Mouse (Mus musculus): Measurements from ENCODE around the gene Bckdk. TPM values are rescaled to one million over a fixed set of nuclear protein-coding genes. Genes with fewer than 3 reads are reported as not detected.
"Not testable (repeated sequence)": the region's sequence is repeated elsewhere in the genome, so short reads cannot be mapped to it uniquely, and the experiment has no call there.

The Bckdk gene
- total RNA-seq, 2 experiments from 2014 or later = 50.5 to 78.0 TPM

- no peak for ATAC-seq (replicated peaks; ENCODE audit: poor library complexity, severe bottlenecking)
These were observed 24.7 kb downstream of the Bckdk start for GRCm38 (mm10) chr7:127928596-127928995.

DNA sequence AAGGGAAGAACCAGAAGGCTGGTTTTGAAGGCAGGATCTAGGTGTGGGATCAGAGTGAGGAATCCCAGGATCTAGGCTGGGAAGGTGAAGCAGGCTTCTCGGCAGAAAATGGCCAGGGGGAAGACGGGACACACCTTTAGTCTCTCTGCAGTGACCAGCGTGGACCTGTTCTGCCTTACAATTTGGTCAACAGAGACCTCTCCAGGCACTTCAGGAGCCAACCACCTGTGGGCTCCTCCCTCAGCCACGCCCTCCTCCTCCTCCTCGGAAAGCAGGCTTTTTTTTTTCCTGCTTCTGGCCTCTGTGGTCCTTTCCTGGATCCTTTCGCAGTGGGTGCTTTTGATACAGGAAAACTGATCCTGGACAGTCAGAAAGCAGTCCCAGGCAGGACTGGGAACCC lies 26.0 kb downstream of the Bckdk start, which contains the start of gene Prss8:
TSS of gene Prss8 (minus strand) at position 182 of the 400 bp plus-strand sequence.
- no peak for ATAC-seq (replicated peaks; ENCODE audit: poor library complexity, severe bottlenecking)

GRCm38 (mm10) chr7:127930636-127931035 lies 26.8 kb downstream of the Bckdk start:
- ATAC-seq (replicated peaks; ENCODE audit: poor library complexity, severe bottlenecking) = no peak

DNA sequence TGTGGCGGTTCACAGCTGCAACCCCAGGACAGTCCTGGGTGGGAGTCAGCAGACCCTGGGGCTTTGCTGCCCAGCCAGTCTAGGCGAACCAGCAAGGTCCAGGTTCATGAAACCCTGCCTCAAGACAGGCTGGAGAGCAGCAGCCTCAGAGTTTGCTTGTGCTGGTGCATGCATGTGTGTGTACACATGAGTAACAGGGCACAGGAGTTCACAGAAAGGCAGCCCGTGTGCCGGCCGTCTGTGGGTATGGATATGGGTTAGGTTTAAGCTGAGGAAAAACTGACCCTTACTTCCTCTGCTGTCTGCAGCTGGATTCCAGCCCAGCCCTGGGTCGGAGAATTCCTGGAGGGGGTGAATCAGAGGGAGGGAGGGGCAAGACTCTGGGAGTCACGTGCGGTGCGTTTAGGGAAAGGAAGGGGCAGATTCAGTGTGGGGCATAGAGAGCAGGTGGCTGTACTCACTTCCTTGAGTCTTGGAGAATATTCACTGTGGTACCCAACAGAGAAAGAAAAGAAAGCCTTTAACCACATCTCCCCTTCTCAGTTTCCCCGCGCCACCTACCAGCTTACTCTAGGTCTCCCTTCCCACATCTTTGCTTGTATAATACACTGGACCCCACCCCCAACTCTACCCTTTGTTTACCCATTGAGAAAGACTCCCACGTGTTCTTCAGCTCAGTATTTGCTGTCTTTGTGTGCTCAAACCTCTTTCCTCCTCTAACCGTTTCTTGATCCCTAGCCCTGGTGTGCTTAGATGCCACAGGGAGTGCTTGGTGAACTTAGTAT lies 27.7 kb downstream of the Bckdk start:
- peak; percentile 21 for ATAC-seq (replicated peaks; ENCODE audit: poor library complexity, severe bottlenecking)

- ATAC-seq (replicated peaks; ENCODE audit: poor library complexity, severe bottlenecking) = no peak
These were observed 28.6 kb downstream of the Bckdk start for GRCm38 (mm10) chr7:127932273-127933031.

DNA sequence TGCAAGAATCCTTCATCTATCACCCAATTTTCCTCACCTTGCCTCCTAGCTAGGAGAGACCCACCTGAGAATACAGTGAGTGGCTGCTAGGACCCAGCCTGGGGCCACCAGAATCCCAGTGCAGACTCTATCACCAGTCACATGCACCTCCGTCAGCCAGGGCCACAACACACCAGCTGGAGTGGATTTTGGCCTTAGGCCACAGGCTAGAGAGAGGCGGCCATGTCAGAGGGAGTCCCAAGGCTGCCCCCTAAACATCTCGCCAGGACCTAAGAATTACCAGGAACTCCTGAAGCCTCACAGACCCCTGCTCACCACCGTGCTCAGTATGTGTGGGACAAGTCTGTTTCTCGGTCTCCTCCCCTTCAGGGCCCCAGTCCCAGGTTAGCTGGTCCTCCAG lies 30.2 kb downstream of the Bckdk start:
- ATAC-seq (replicated peaks; ENCODE audit: poor library complexity, severe bottlenecking) = no peak

- ATAC-seq (replicated peaks; ENCODE audit: poor library complexity, severe bottlenecking) = peak; percentile 96
These were observed 31.3 kb downstream of the Bckdk start for GRCm38 (mm10) chr7:127935028-127935722.

GRCm38 (mm10) chr7:127935748-127936159 lies 31.9 kb downstream of the Bckdk start:
- no peak for ATAC-seq (replicated peaks; ENCODE audit: poor library complexity, severe bottlenecking)

GRCm38 (mm10) chr7:127936216-127936884 lies 32.5 kb downstream of the Bckdk start:
- ATAC-seq (replicated peaks; ENCODE audit: poor library complexity, severe bottlenecking) = no peak

GRCm38 (mm10) chr7:127942097-127942496 lies 38.2 kb downstream of the Bckdk start:
- ATAC-seq (replicated peaks; ENCODE audit: poor library complexity, severe bottlenecking) = not testable (repeated sequence)

- ATAC-seq (replicated peaks; ENCODE audit: poor library complexity, severe bottlenecking) = no peak
These were observed 40.7 kb downstream of the Bckdk start for GRCm38 (mm10) chr7:127944614-127945013.

- no peak for ATAC-seq (replicated peaks; ENCODE audit: poor library complexity, severe bottlenecking)
These were observed 42.7 kb downstream of the Bckdk start, which contains the start of gene Prss36 for GRCm38 (mm10) chr7:127946470-127947023. TSS of gene Prss36 (minus strand) at chr7:127946725.

DNA sequence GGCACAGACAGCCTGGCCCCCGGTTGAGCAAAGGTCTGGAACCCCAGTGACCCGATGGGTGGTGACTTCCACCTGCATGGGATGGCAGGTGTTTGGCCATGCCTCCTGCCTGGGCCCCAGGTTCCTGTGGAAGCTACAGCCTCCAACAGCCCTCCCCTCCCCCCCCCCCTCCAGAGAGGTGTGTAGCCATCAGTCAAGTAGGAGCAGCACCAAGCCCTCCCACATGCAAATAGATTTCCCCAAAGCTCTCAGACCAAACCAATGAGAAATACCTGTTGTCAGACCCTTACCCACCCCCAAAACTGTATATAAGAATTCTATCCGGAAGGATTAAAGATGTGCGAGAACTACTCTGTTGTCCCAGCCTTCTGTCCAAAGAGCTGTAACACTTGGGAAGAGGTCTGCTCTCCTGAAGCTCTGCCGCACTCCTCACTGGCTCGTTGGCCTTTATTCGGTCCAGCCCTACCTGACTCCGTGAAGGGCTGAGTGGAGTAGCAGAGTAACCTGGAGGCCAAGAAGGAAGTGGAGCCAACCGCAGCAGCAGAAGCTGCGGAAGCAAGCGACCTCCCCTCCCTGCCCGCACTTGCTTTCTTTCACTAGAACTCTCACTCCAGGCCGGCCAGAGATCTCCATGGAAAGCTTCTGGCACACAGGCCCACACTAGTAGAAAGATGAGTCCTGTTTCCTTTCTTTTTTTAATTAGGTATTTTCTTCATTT lies 49.1 kb downstream of the Bckdk start:
- peak; percentile 87 for ATAC-seq (replicated peaks; ENCODE audit: poor library complexity, severe bottlenecking)

DNA sequence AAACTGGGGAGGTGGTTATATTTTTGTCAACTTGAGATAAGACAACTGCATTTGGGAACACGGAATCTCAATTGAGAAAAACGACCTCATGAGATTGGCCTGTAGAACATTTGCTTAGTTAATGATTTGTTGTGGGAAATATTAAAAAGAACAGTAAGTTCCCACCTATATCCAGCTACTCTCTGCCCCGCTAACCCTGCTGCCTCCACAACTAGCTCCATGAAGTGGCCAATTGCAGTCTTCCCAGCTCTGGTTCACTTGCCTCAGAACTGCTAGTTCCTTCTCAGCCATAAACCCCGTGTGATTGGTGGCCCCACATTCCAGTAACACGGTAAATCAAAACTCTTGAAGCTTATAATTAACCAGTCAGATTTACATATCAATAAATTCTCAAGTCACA lies 55.5 kb downstream of the Bckdk start:
- no peak for ATAC-seq (replicated peaks; ENCODE audit: poor library complexity, severe bottlenecking)

Other genes starting within 250 kb of the Bckdk start
- 50.9 and 81.5 TPM in 2 replicates for gene Bcl7c, start 195.1 kb upstream of the Bckdk start, total RNA-seq (2014; fragmentation: Nextera tagmentation)
- gene Bcl7c, start 195.1 kb upstream of the Bckdk start, total RNA-seq (2017) = 39.3 and 57.5 TPM in 2 replicates
- gene Ctf1, start 191.3 kb upstream of the Bckdk start, total RNA-seq (2014; fragmentation: Nextera tagmentation) = 0.73 and 1.2 TPM in 2 replicates
- gene Ctf1, start 191.3 kb upstream of the Bckdk start, total RNA-seq (2017) = 0.90 and 3.2 TPM in 2 replicates
- not detected in 2 replicates for gene Ctf2, start 171.9 kb upstream of the Bckdk start, total RNA-seq (2014; fragmentation: Nextera tagmentation)
- 0.31 TPM in 1 of 2 replicates, not detected in the other for gene Ctf2, start 171.9 kb upstream of the Bckdk start, total RNA-seq (2017)
- 11.1 and 11.7 TPM in 2 replicates for gene Fbxl19, start 159.5 kb upstream of the Bckdk start, total RNA-seq (2014; fragmentation: Nextera tagmentation)
- gene Fbxl19, start 159.5 kb upstream of the Bckdk start, total RNA-seq (2017) = 13.8 and 17.7 TPM in 2 replicates
- gene Orai3, start 134.3 kb upstream of the Bckdk start, total RNA-seq (2014; fragmentation: Nextera tagmentation) = 36.8 and 41.2 TPM in 2 replicates
- gene Orai3, start 134.3 kb upstream of the Bckdk start, total RNA-seq (2017) = 22.7 and 22.8 TPM in 2 replicates
- 59.6 and 105 TPM in 2 replicates for gene Setd1a, start 127.4 kb upstream of the Bckdk start, total RNA-seq (2014; fragmentation: Nextera tagmentation)
- gene Setd1a, start 127.4 kb upstream of the Bckdk start, total RNA-seq (2017) = 11.9 and 12.4 TPM in 2 replicates
- gene Gm49388, start 118.5 kb upstream of the Bckdk start, total RNA-seq (2014; fragmentation: Nextera tagmentation) = not detected in 2 replicates
- 1.2 TPM in 1 of 2 replicates, not detected in the other for gene Gm49388, start 118.5 kb upstream of the Bckdk start, total RNA-seq (2017)
- gene Hsd3b7, start 103.5 kb upstream of the Bckdk start, total RNA-seq (2014; fragmentation: Nextera tagmentation) = 27.6 and 29.6 TPM in 2 replicates
- 19.1 and 31.6 TPM in 2 replicates for gene Hsd3b7, start 103.5 kb upstream of the Bckdk start, total RNA-seq (2017)
- 88.9 and 105 TPM in 2 replicates for gene Stx4a, start 79.8 kb upstream of the Bckdk start, total RNA-seq (2014; fragmentation: Nextera tagmentation)
- gene Stx4a, start 79.8 kb upstream of the Bckdk start, total RNA-seq (2017) = 37.7 and 38.8 TPM in 2 replicates
- 0.62 and 0.88 TPM in 2 replicates for gene Stx1b, start 79.5 kb upstream of the Bckdk start, total RNA-seq (2014; fragmentation: Nextera tagmentation)
- gene Stx1b, start 79.5 kb upstream of the Bckdk start, total RNA-seq (2017) = not detected in 2 replicates
- 29.2 and 38.4 TPM in 2 replicates for gene Zfp646, start 27.9 kb upstream of the Bckdk start, total RNA-seq (2014; fragmentation: Nextera tagmentation)
- gene Zfp646, start 27.9 kb upstream of the Bckdk start, total RNA-seq (2017) = 35.5 and 40.8 TPM in 2 replicates
- gene Zfp668, start 27.3 kb upstream of the Bckdk start, total RNA-seq (2014; fragmentation: Nextera tagmentation) = 7.2 and 15.7 TPM in 2 replicates
- 3.9 and 4.9 TPM in 2 replicates for gene Zfp668, start 27.3 kb upstream of the Bckdk start, total RNA-seq (2017)
- gene Prss53, start 13.1 kb upstream of the Bckdk start, total RNA-seq (2014; fragmentation: Nextera tagmentation) = 0.19 TPM in 1 of 2 replicates, not detected in the other
- 0.13 TPM in 1 of 2 replicates, not detected in the other for gene Prss53, start 13.1 kb upstream of the Bckdk start, total RNA-seq (2017)
- not detected in 2 replicates for gene Gm21974, start 8.6 kb upstream of the Bckdk start, total RNA-seq (2014; fragmentation: Nextera tagmentation)
- not detected in 2 replicates for gene Gm21974, start 8.6 kb upstream of the Bckdk start, total RNA-seq (2017)
- 93.1 and 126 TPM in 2 replicates for gene Vkorc1, start 8.5 kb upstream of the Bckdk start, total RNA-seq (2014; fragmentation: Nextera tagmentation)
- gene Vkorc1, start 8.5 kb upstream of the Bckdk start, total RNA-seq (2017) = 24.9 and 69.4 TPM in 2 replicates
- gene Kat8, start 8.4 kb downstream of the Bckdk start, total RNA-seq (2014; fragmentation: Nextera tagmentation) = 20.4 and 25.0 TPM in 2 replicates
- gene Kat8, start 8.4 kb downstream of the Bckdk start, total RNA-seq (2017) = 18.1 and 21.0 TPM in 2 replicates
- not detected in 2 replicates for gene Prss8, start 26.0 kb downstream of the Bckdk start, total RNA-seq (2014; fragmentation: Nextera tagmentation)
- 0.52 TPM in 1 of 2 replicates, not detected in the other for gene Prss8, start 26.0 kb downstream of the Bckdk start, total RNA-seq (2017)
- gene Prss36, start 42.6 kb downstream of the Bckdk start, total RNA-seq (2014; fragmentation: Nextera tagmentation) = 0.92 and 7.3 TPM in 2 replicates
- 0.90 and 3.3 TPM in 2 replicates for gene Prss36, start 42.6 kb downstream of the Bckdk start, total RNA-seq (2017)
- 319 and 323 TPM in 2 replicates for gene Fus, start 63.4 kb downstream of the Bckdk start, total RNA-seq (2014; fragmentation: Nextera tagmentation)
- 60.8 and 62.2 TPM in 2 replicates for gene Fus, start 63.4 kb downstream of the Bckdk start, total RNA-seq (2017)
- gene Pycard, start 89.8 kb downstream of the Bckdk start, total RNA-seq (2014; fragmentation: Nextera tagmentation) = 115 and 175 TPM in 2 replicates
- 62.6 and 101 TPM in 2 replicates for gene Pycard, start 89.8 kb downstream of the Bckdk start, total RNA-seq (2017)
- not detected in 2 replicates for gene Trim72, start 99.9 kb downstream of the Bckdk start, total RNA-seq (2014; fragmentation: Nextera tagmentation)
- gene Trim72, start 99.9 kb downstream of the Bckdk start, total RNA-seq (2017) = not detected in 2 replicates
- 12.5 and 17.5 TPM in 2 replicates for gene Itgam, start 158.6 kb downstream of the Bckdk start, total RNA-seq (2014; fragmentation: Nextera tagmentation)
- gene Itgam, start 158.6 kb downstream of the Bckdk start, total RNA-seq (2017) = 21.6 and 23.7 TPM in 2 replicates
- gene Gm49368, start 158.6 kb downstream of the Bckdk start, total RNA-seq (2014; fragmentation: Nextera tagmentation) = not detected in 2 replicates
- 0.09 TPM in 1 of 2 replicates, not detected in the other for gene Gm49368, start 158.6 kb downstream of the Bckdk start, total RNA-seq (2017)
- 0.54 and 2.4 TPM in 2 replicates for gene Itgax, start 225.5 kb downstream of the Bckdk start, total RNA-seq (2014; fragmentation: Nextera tagmentation)
- gene Itgax, start 225.5 kb downstream of the Bckdk start, total RNA-seq (2017) = 1.9 and 2.4 TPM in 2 replicates

All from granulocyte monocyte progenitor cell, adult 5-6 weeks (primary cell).